Mouse (Mus musculus) layer of hippocampus, postnatal 10 days (tissue): ENCODE results near the gene Sfpq. TPM values are rescaled to one million over a fixed set of nuclear protein-coding genes. Genes with fewer than 3 reads are reported as not detected.

ENCODE experiments used
- total RNA-seq, 2 experiments: library from RNA; stranded (reverse); gene quantifications; 2 replicates each; pipeline ENCODE4 v1.2.3; 2021

Gene Sfpq
- total RNA-seq, 2 experiments from 2014 or later: 341 to 376 TPM

Other genes with a start within 250 kb of the Sfpq start
- 10 to 100 TPM; 53.6 to 55.4 TPM for gene Zmym4, start 53.2 kb upstream of the Sfpq start, total RNA-seq
- 10 to 100 TPM; 12.5 to 13.9 TPM for gene Zmym1, start 39.8 kb downstream of the Sfpq start, total RNA-seq
- 10 to 100 TPM; 30.5 to 31.8 TPM for gene Zmym6, start 56.1 kb downstream of the Sfpq start, total RNA-seq
- 1 to 10 TPM; 3.0 to 3.7 TPM for gene Tmem35b, start 102.4 kb downstream of the Sfpq start, total RNA-seq
- gene Dlgap3, start 147.9 kb downstream of the Sfpq start, total RNA-seq: 100 to 1,000 TPM; 218 to 228 TPM
- 10 to 100 TPM; 41.1 to 45.5 TPM for gene Smim12, start 222.5 kb downstream of the Sfpq start, total RNA-seq